Mouse (Mus musculus) brain, embryonic 14.5 days (tissue): ENCODE results near the gene Ehf.

ENCODE experiments used
- CTCF ChIP-seq: fragments of 200-500 bp; IDR thresholded peaks from 2 replicates; pipeline ENCODE4 v1.5.1; 2012; ENCODE audit warnings: inconsistent platforms, mild to moderate bottlenecking, moderate library complexity, borderline replicate concordance; ENCODE audit not compliant: insufficient read depth, insufficient read length; ENCODE audit errors: extremely low read depth
- POLR2A ChIP-seq: fragments of 200-500 bp; IDR thresholded peaks from 2 replicates; pipeline ENCODE4 v1.6.1; 2012; ENCODE audit warnings: mild to moderate bottlenecking, inconsistent platforms, borderline replicate concordance; ENCODE audit not compliant: poor library complexity, insufficient read depth, insufficient read length, severe bottlenecking; ENCODE audit errors: extremely low read depth

DNA sequence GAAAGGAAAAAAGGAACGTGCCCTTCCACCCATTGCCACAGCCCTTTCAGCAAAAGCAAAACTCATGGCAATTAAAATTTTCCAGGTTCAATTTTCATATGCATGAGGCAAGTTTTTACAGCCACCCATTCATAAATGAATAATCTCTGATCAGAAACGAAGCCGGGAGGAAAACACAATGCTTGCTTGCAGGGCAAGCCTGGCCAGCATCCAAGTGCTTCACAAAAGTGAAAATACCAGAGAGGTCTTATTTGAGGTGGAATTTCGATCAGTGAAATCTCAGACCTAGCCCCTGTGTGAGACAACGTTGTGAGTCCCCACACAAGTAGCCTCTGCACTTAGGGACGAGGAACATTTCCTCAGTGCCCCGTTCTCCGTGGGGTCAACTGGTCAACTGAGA, 19.3 kb downstream of the Ehf start:
- TF ChIP-seq CTCF, result no peak
- no peak for TF ChIP-seq POLR2A
